Mouse (Mus musculus) heart, adult 9 months (tissue): ENCODE results near the gene Ccr8.

Experiments
- DNase-seq, 2 experiments: peaks; one replicate each; pipeline ENCODE4 v3.0.0; 2022; ENCODE audit warnings: low spot score in 2 of 2

Gene Ccr8

GRCm38 (mm10) chr9:120131784-120132288, 39.9 kb downstream of the Ccr8 start:
- no peak for DNase-seq

- no peak for DNase-seq
These were observed 41.3 kb downstream of the Ccr8 start for GRCm38 (mm10) chr9:120132980-120133754.

DNA sequence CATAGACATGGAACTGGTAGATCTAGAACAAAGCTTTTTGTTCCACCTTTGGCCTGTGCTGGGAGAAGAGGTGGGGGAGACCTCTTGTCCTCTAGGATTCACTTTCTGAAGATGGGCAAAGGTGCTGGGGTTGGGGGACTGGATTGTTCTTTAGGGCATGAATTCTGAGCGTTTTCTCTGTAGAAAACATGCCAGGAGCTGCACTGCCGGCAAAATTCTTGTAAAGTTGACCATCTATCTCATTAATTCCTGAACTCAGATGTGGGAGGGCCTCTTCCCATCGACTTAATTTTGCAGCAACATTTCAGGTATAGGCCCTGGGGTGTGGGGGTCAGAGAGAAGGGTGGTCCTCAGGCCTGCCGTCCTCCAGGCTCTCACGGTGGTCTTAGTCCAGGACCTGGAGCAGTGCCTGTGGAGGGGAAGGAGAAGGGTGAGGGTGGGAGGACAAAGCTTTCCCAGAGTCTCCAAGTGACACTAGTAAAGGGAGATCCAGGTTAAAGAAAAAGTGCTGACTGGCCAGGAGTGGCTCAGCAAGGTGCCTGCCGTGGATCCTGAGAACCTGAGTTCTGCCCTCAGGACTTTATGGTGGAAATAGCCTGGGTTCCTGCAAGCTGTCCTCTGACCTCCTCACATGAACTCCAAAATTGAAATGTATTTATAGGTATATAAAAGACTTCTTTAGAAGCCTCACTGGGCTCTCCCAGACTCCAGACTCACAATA, 42.0 kb downstream of the Ccr8 start:
- DNase-seq = no peak

DNA sequence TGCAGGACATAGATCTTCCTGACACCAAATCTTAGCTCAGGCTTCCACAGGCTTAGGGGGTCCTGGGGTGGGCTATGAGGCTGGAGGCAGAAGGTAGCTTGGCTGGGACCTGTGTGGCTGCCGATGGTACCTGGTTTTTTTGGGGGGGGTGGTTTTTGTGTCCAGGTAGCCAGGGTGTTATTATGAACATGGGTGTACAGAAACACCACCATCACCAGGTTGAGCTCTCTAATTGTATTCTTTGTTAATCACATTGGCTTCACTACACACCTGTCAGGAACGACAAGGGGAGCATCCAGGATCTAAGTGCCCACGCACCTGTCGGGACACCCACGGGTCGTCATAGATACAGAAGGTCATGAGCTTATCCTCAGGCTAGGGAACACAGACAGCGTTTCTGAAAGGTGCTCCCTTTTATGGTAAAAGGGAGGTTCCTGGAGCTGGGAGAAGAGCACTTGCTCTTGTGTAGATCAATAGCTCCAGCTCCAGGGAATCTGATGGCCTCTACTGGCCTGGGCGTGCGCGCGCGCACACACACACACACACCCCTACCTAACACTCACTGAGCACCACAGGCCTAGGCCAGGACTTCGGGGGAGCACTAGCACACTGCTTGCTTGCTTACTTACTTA, 42.7 kb downstream of the Ccr8 start:
- no peak for DNase-seq

GRCm38 (mm10) chr9:120135454-120135853, 43.5 kb downstream of the Ccr8 start:
- DNase-seq = no peak

DNA sequence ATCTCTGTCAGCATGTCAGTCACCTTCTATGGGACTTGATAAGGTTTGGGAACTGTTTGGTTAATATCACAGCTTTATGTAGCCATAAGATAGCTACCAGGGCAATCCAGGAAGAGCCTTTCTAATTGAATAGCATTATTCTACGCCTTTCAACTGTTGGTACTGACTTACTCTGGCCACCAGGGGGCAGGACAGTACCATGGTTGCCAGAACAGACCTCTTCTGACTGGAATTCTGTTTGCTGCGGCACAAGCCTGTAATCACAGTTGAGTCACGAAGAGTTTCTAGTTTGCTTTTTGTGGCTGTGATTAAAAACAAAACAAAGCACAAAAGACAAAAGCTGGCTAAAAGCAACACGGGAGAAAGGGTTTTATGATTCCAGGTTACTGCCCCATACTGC, 48.7 kb downstream of the Ccr8 start:
- peak in 1 of 2 experiments; percentile 42 for DNase-seq

DNA sequence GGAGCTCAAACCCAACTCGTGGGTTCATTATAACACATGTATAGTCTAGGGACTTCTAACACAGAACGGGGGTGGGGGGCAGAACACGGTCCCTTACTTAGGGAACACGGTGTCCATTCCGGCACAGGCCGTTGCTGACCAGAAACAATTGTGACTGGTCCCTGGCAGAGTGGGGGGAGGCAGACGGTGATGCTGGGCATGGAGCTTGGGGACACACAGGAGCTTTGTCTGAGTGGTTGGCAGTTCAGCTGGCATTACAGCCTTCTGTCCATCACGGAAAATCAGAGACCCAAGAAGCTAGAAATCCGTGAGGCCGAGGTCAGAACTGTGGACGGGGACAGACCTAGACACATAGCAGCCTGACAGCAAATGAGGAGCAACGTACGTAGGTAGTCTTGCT, 52.6 kb downstream of the Ccr8 start:
- no peak for DNase-seq
